Mouse (Mus musculus): ENCODE results near the gene Lrpprc.

- TF ChIP-seq CTCF (IDR thresholded peaks at IDR 0.05; ENCODE audit: borderline replicate concordance, insufficient read depth, low read depth, low read length), result no peak
- TF ChIP-seq POLR2A (IDR thresholded peaks at IDR 0.05; ENCODE audit: borderline replicate concordance, insufficient read depth, low read length), result no peak
Measured at GRCm38 (mm10) chr17:84681670-84682069, 108.9 kb downstream of the Lrpprc start.

All from cerebellum, adult 2 months (tissue).